Mouse (Mus musculus): Measurements from ENCODE around the gene Kalrn. TPM values are rescaled to one million over a fixed set of nuclear protein-coding genes. Genes with fewer than 3 reads are reported as not detected.

Gene Kalrn
- polyA plus RNA-seq, 1 experiment from 2014 or later = 16.8 TPM

- no peak for DNase-seq (ENCODE audit: low spot score, missing footprints)
These were observed 9.6 kb downstream of the Kalrn start for GRCm38 (mm10) chr16:34563593-34564280.

GRCm38 (mm10) chr16:34561734-34562135, 11.6 kb downstream of the Kalrn start:
- Histone ChIP-seq H3K4me3 (ENCODE audit: low read depth, low read length) (no peak overlapping the region), H3K4me1 (ENCODE audit: control insufficient read depth, insufficient read depth, low read length) (peaks cover 40% of the 10 kb centered on the region), H3K36me3 (ENCODE audit: control insufficient read depth, insufficient read depth, low read length) (no peaks in the 10 kb centered on the region), H3K27ac (ENCODE audit: low read depth, low read length) (peak overlapping the region; percentile 74), H3K27me3 (ENCODE audit: control insufficient read depth, insufficient read depth, low read length) (no peaks in the 10 kb centered on the region), H3K9ac (ENCODE audit: low read length) (no peak overlapping the region), H3K9me3 (ENCODE audit: control insufficient read depth, low read length) (no peaks in the 10 kb centered on the region), H3K4me2 (peak overlapping the region; percentile 20; the same call in 1 of the 2 replicates)
- DNase-seq (ENCODE audit: low spot score, missing footprints) (peak; percentile 86), ATAC-seq (ENCODE audit: low FRiP score) (peak; percentile 87)
- 12% methylated on average over 5 of the region's 5 CpGs for WGBS

More at GRCm38 (mm10) chr16:34563593-34564280, 9.6 kb downstream of the Kalrn start:
- H3K4me2 ChIP-seq = no peak overlapping the region
- H3K27ac ChIP-seq (ENCODE audit: low read depth, low read length) = no peak overlapping the region
- WGBS = 84% methylated on average over 11 of the region's 11 CpGs
- H3K4me1 ChIP-seq (ENCODE audit: control insufficient read depth, insufficient read depth, low read length) = peaks cover 36% of the 10 kb centered on the region
- no peaks in the 10 kb centered on the region for H3K36me3 ChIP-seq (ENCODE audit: control insufficient read depth, insufficient read depth, low read length)
- no peak for ATAC-seq (ENCODE audit: low FRiP score)
- no peaks in the 10 kb centered on the region for H3K9me3 ChIP-seq (ENCODE audit: control insufficient read depth, low read length)
- H3K27me3 ChIP-seq (ENCODE audit: control insufficient read depth, insufficient read depth, low read length) = no peaks in the 10 kb centered on the region
- H3K4me3 ChIP-seq (ENCODE audit: low read depth, low read length) = no peak overlapping the region
- H3K9ac ChIP-seq (ENCODE audit: low read length) = no peak overlapping the region

GRCm38 (mm10) chr16:34560814-34561213, 12.5 kb downstream of the Kalrn start:
- Histone ChIP-seq H3K4me2 (no peak overlapping the region), H3K27ac (ENCODE audit: low read depth, low read length) (no peak overlapping the region), H3K9ac (ENCODE audit: low read length) (no peak overlapping the region), H3K27me3 (ENCODE audit: control insufficient read depth, insufficient read depth, low read length) (no peaks in the 10 kb centered on the region), H3K9me3 (ENCODE audit: control insufficient read depth, low read length) (no peaks in the 10 kb centered on the region), H3K36me3 (ENCODE audit: control insufficient read depth, insufficient read depth, low read length) (no peaks in the 10 kb centered on the region), H3K4me3 (ENCODE audit: low read depth, low read length) (no peak overlapping the region), H3K4me1 (ENCODE audit: control insufficient read depth, insufficient read depth, low read length) (peaks cover 37% of the 10 kb centered on the region)
- ATAC-seq (ENCODE audit: low FRiP score) = no peak
- 59% methylated on average over 5 of the region's 5 CpGs for WGBS
- no peak for DNase-seq (ENCODE audit: low spot score, missing footprints)

GRCm38 (mm10) chr16:34560411-34560810, 12.9 kb downstream of the Kalrn start:
- H3K27ac ChIP-seq (ENCODE audit: low read depth, low read length) = no peak overlapping the region
- H3K4me1 ChIP-seq (ENCODE audit: control insufficient read depth, insufficient read depth, low read length) = peaks cover 33% of the 10 kb centered on the region
- no peak for DNase-seq (ENCODE audit: low spot score, missing footprints)
- no peaks in the 10 kb centered on the region for H3K27me3 ChIP-seq (ENCODE audit: control insufficient read depth, insufficient read depth, low read length)
- no peak overlapping the region for H3K4me3 ChIP-seq (ENCODE audit: low read depth, low read length)
- no peak overlapping the region for H3K9ac ChIP-seq (ENCODE audit: low read length)
- ATAC-seq (ENCODE audit: low FRiP score) = no peak
- H3K4me2 ChIP-seq = no peak overlapping the region
- H3K9me3 ChIP-seq (ENCODE audit: control insufficient read depth, low read length) = no peaks in the 10 kb centered on the region
- WGBS = 78% methylated on average over 2 of the region's 2 CpGs
- no peaks in the 10 kb centered on the region for H3K36me3 ChIP-seq (ENCODE audit: control insufficient read depth, insufficient read depth, low read length)

- Histone ChIP-seq H3K4me2 (no peak overlapping the region), H3K27me3 (ENCODE audit: control insufficient read depth, insufficient read depth, low read length) (no peaks in the 10 kb centered on the region), H3K9ac (ENCODE audit: low read length) (no peak overlapping the region), H3K9me3 (ENCODE audit: control insufficient read depth, low read length) (no peaks in the 10 kb centered on the region), H3K4me1 (ENCODE audit: control insufficient read depth, insufficient read depth, low read length) (peaks cover 26% of the 10 kb centered on the region), H3K36me3 (ENCODE audit: control insufficient read depth, insufficient read depth, low read length) (no peaks in the 10 kb centered on the region), H3K4me3 (ENCODE audit: low read depth, low read length) (no peak overlapping the region), H3K27ac (ENCODE audit: low read depth, low read length) (no peak overlapping the region)
- ATAC-seq (ENCODE audit: low FRiP score) (no peak), DNase-seq (ENCODE audit: low spot score, missing footprints) (no peak)
- 53% methylated on average over 6 of the region's 6 CpGs for WGBS
These were observed 15.4 kb downstream of the Kalrn start for GRCm38 (mm10) chr16:34557891-34558290.

GRCm38 (mm10) chr16:34552731-34553130, 20.6 kb downstream of the Kalrn start:
- no peaks in the 10 kb centered on the region for H3K9me3 ChIP-seq (ENCODE audit: control insufficient read depth, low read length)
- H3K9ac ChIP-seq (ENCODE audit: low read length) = no peak overlapping the region
- no peaks in the 10 kb centered on the region for H3K27me3 ChIP-seq (ENCODE audit: control insufficient read depth, insufficient read depth, low read length)
- no peak overlapping the region for H3K4me3 ChIP-seq (ENCODE audit: low read depth, low read length)
- ATAC-seq (ENCODE audit: low FRiP score) = no peak
- peaks cover 2% of the 10 kb centered on the region for H3K4me1 ChIP-seq (ENCODE audit: control insufficient read depth, insufficient read depth, low read length)
- H3K4me2 ChIP-seq = no peak overlapping the region
- H3K36me3 ChIP-seq (ENCODE audit: control insufficient read depth, insufficient read depth, low read length) = no peaks in the 10 kb centered on the region
- H3K27ac ChIP-seq (ENCODE audit: low read depth, low read length) = no peak overlapping the region
- no peak for DNase-seq (ENCODE audit: low spot score, missing footprints)
- 74% methylated on average over 1 of the region's 1 CpGs for WGBS

GRCm38 (mm10) chr16:34549470-34549999, 23.8 kb downstream of the Kalrn start:
- Histone ChIP-seq H3K4me3 (ENCODE audit: low read depth, low read length) (no peak overlapping the region), H3K4me1 (ENCODE audit: control insufficient read depth, insufficient read depth, low read length) (peaks cover 2% of the 10 kb centered on the region; the same call in 1 of the 2 replicates), H3K4me2 (no peak overlapping the region), H3K9ac (ENCODE audit: low read length) (no peak overlapping the region), H3K9me3 (ENCODE audit: control insufficient read depth, low read length) (no peaks in the 10 kb centered on the region), H3K36me3 (ENCODE audit: control insufficient read depth, insufficient read depth, low read length) (no peaks in the 10 kb centered on the region), H3K27me3 (ENCODE audit: control insufficient read depth, insufficient read depth, low read length) (no peaks in the 10 kb centered on the region), H3K27ac (ENCODE audit: low read depth, low read length) (no peak overlapping the region)
- WGBS = 86% methylated on average over 5 of the region's 5 CpGs
- no peak for ATAC-seq (ENCODE audit: low FRiP score)
- peak; percentile 51 for DNase-seq (ENCODE audit: low spot score, missing footprints)

- Histone ChIP-seq H3K4me2 (no peak overlapping the region), H3K9me3 (ENCODE audit: control insufficient read depth, low read length) (no peaks in the 10 kb centered on the region), H3K27me3 (ENCODE audit: control insufficient read depth, insufficient read depth, low read length) (no peaks in the 10 kb centered on the region), H3K4me3 (ENCODE audit: low read depth, low read length) (no peak overlapping the region), H3K4me1 (ENCODE audit: control insufficient read depth, insufficient read depth, low read length) (no peaks in the 10 kb centered on the region), H3K36me3 (ENCODE audit: control insufficient read depth, insufficient read depth, low read length) (no peaks in the 10 kb centered on the region; the same call in 1 of the 2 replicates), H3K9ac (ENCODE audit: low read length) (no peak overlapping the region), H3K27ac (ENCODE audit: low read depth, low read length) (no peak overlapping the region)
- peak; percentile 26 for DNase-seq (ENCODE audit: low spot score, missing footprints)
- WGBS = 80% methylated on average over 6 of the region's 6 CpGs
- ATAC-seq (ENCODE audit: low FRiP score) = no peak
These were observed 26.4 kb downstream of the Kalrn start for GRCm38 (mm10) chr16:34546805-34547509.

- H3K4me1 ChIP-seq (ENCODE audit: control insufficient read depth, insufficient read depth, low read length) = no peaks in the 10 kb centered on the region
- 84% methylated on average over 4 of the region's 4 CpGs for WGBS
- ATAC-seq (ENCODE audit: low FRiP score) (no peak), DNase-seq (ENCODE audit: low spot score, missing footprints) (no peak)
- no peak overlapping the region for H3K4me3 ChIP-seq (ENCODE audit: low read depth, low read length)
- H3K27ac ChIP-seq (ENCODE audit: low read depth, low read length) = no peak overlapping the region
- H3K27me3 ChIP-seq (ENCODE audit: control insufficient read depth, insufficient read depth, low read length) = no peaks in the 10 kb centered on the region
- no peaks in the 10 kb centered on the region; the same call in 1 of the 2 replicates for H3K36me3 ChIP-seq (ENCODE audit: control insufficient read depth, insufficient read depth, low read length)
- no peak overlapping the region for H3K4me2 ChIP-seq
- H3K9ac ChIP-seq (ENCODE audit: low read length) = no peak overlapping the region
- H3K9me3 ChIP-seq (ENCODE audit: control insufficient read depth, low read length) = no peaks in the 10 kb centered on the region
These were observed 29.6 kb downstream of the Kalrn start for GRCm38 (mm10) chr16:34543754-34544153.

Data from midbrain, embryonic 11.5 days (tissue).